16 mouse cellular contexts compared by ENCODE assay signal in genomic region chr3:69575577-69575976, GRCm38 (mm10).
"Had no signal": no experiment of that assay in that cellular context is flagged by ENCODE, and none has a peak within 500 bp of the region (broad histone marks: within the 10 kb centered on the region; RNA-seq: fewer than 3 reads in every experiment).

No protein-coding gene starts in this region.

- DNase-seq: cerebellum, adult 8-10 months; cerebellum, adult 9-10 months; cerebellum, adult 9-11 months; cerebellum, postnatal 10 days; cerebellum, postnatal 14 days; cerebellum, postnatal 25 days; cerebellum, postnatal 36 days; embryo, embryonic 11 days; forebrain, postnatal 0 days; gastrocnemius, adult 2 months; gastrocnemius, postnatal 10 days; gastrocnemius, postnatal 14 days; gastrocnemius, postnatal 25 days; gastrocnemius, postnatal 36 days; heart, adult 18-20 months; heart, adult 2 months had no signal
